Mouse (Mus musculus) liver, embryonic 16.5 days (tissue): ENCODE results near the gene Senp6. TPM values are rescaled to one million over a fixed set of nuclear protein-coding genes. Genes with fewer than 3 reads are reported as not detected.

ENCODE experiments used
- ATAC-seq: fragments of 200-750 bp; cut with Nextera tagmentation; 2 replicates; pipeline ENCODE4 v1.8.0; 2017; ENCODE audit warnings: low read depth, mild to moderate bottlenecking, moderate number of reproducible peaks, moderate library complexity
- H3K27ac ChIP-seq: fragments of 300-500 bp; sonication (generic); 2 replicates; pipeline ENCODE4 v1.5.1; 2014; ENCODE audit warnings: mild to moderate bottlenecking, low read length
- H3K27me3 ChIP-seq: fragments of 300-500 bp; sonication (generic); 2 replicates; pipeline ENCODE4 v1.6.1; 2014; ENCODE audit warnings: low read depth, low read length, mixed read lengths; ENCODE audit not compliant: control insufficient read depth, insufficient read depth
- H3K36me3 ChIP-seq: fragments of 300-500 bp; sonication (generic); 2 replicates; pipeline ENCODE4 v1.6.1; 2014; ENCODE audit warnings: mild to moderate bottlenecking; ENCODE audit not compliant: control insufficient read depth, insufficient read depth
- H3K4me1 ChIP-seq: fragments of 300-500 bp; sonication (generic); 2 replicates; pipeline ENCODE4 v1.6.1; 2014; ENCODE audit warnings: low read depth, low read length, mixed read lengths; ENCODE audit not compliant: control insufficient read depth
- H3K4me2 ChIP-seq: fragments of 300-500 bp; sonication (generic); 2 replicates; pipeline ENCODE4 v1.6.1; 2014; ENCODE audit warnings: low read depth, low read length, mixed read lengths
- H3K4me3 ChIP-seq: fragments of 300-500 bp; sonication (generic); 2 replicates; pipeline ENCODE4 v1.5.1; 2014; ENCODE audit warnings: low read depth, mild to moderate bottlenecking, low read length
- H3K9ac ChIP-seq: fragments of 300-500 bp; sonication (generic); 2 replicates; pipeline ENCODE4 v1.6.1; 2014; ENCODE audit warnings: low read depth, low read length
- H3K9me3 ChIP-seq: fragments of 300-500 bp; sonication (generic); replicated peaks from 2 replicates; pipeline ENCODE4 v1.6.1; 2016; ENCODE audit warnings: low read length; ENCODE audit not compliant: control insufficient read depth
- WGBS: fragments of 180-500 bp; shearing (Covaris S2); extraction: QIAGEN DNeasy Blood & Tissue Kit; methylation state at CpG from one replicate; pipeline ENCODE4 v1.1.7; 2014; ENCODE audit not compliant: insufficient replicate concordance; 5-methylcytosine and 5-hydroxymethylcytosine counted together
- polyA plus RNA-seq: library from polyadenylated mRNA; unstranded; fragments of >200 nt; fragmentation: Nextera tagmentation; extraction: Ambion mirVana; gene quantifications from 2 replicates; pipeline ENCODE4 v1.2.1, GENCODE M21; 2015

Gene Senp6
- polyA plus RNA-seq, 1 experiment from 2014 or later, result 11.8 TPM

GRCm38 (mm10) chr9:80173629-80174028, 106.9 kb downstream of the Senp6 start:
- no peaks in the 10 kb centered on the region for H3K36me3 ChIP-seq
- no peak overlapping the region for H3K4me2 ChIP-seq
- no peak overlapping the region for H3K4me3 ChIP-seq
- no peaks in the 10 kb centered on the region for H3K27me3 ChIP-seq
- WGBS, result 62% methylated on average over 9 of the region's 9 CpGs
- no peak overlapping the region for H3K27ac ChIP-seq
- H3K9ac ChIP-seq, result no peak overlapping the region
- no peaks in the 10 kb centered on the region for H3K9me3 ChIP-seq
- ATAC-seq, result no peak
- H3K4me1 ChIP-seq, result no peaks in the 10 kb centered on the region

DNA sequence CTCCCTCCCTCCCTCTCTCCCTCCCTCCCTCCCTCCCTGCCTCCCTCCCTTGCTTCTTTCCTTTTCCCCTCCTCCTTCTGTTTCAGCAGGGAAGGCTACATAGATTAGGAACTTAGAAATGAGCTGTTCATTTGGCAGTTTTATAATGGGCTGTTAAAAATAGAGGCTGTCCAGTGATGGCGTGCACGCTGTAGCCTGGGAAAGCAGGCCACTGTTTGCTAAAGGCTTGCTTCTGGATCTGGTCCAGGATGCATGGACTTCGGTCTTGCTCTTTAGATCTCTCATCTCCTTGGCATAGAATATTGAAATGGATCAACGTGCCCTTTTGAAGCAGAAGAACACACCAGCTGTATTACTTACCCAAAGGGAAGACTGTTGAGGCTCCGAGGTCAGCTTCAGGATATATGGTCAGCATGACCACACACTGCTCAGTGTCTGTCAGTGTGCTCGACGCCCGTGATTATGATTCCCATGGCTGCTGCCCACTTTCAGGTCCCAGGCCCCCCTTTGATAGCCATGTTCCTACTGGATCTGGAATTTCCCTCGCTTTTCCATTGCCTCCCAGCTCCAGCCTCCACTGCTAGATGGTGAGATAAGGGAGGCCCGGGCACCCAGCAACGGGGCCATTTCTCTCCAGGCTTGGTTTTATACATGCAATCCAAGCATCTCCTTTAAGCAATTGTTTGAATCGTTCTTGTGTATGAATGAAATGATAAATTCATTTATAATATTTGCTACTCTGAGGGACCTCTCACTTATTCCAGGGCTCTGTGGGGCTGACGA, 110.2 kb downstream of the Senp6 start:
- H3K36me3 ChIP-seq, result no peaks in the 10 kb centered on the region
- H3K4me1 ChIP-seq, result no peaks in the 10 kb centered on the region
- 61% methylated on average over 13 of the region's 13 CpGs for WGBS
- no peak overlapping the region for H3K4me2 ChIP-seq
- no peak overlapping the region for H3K27ac ChIP-seq
- H3K9ac ChIP-seq, result no peak overlapping the region
- no peak; the same call in 1 of the 2 replicates for ATAC-seq
- H3K4me3 ChIP-seq, result no peak overlapping the region
- no peaks in the 10 kb centered on the region for H3K27me3 ChIP-seq
- H3K9me3 ChIP-seq, result no peaks in the 10 kb centered on the region

- H3K27ac ChIP-seq, result no peak overlapping the region
- H3K27me3 ChIP-seq, result no peaks in the 10 kb centered on the region
- no peak overlapping the region for H3K9ac ChIP-seq
- no peaks in the 10 kb centered on the region for H3K4me1 ChIP-seq
- no peak overlapping the region for H3K4me3 ChIP-seq
- no peak overlapping the region for H3K4me2 ChIP-seq
- ATAC-seq, result no peak
- H3K9me3 ChIP-seq, result no peaks in the 10 kb centered on the region
- 76% methylated on average over 2 of the region's 2 CpGs for WGBS
- no peaks in the 10 kb centered on the region for H3K36me3 ChIP-seq
These were observed 112.0 kb downstream of the Senp6 start for GRCm38 (mm10) chr9:80178670-80179069.

DNA sequence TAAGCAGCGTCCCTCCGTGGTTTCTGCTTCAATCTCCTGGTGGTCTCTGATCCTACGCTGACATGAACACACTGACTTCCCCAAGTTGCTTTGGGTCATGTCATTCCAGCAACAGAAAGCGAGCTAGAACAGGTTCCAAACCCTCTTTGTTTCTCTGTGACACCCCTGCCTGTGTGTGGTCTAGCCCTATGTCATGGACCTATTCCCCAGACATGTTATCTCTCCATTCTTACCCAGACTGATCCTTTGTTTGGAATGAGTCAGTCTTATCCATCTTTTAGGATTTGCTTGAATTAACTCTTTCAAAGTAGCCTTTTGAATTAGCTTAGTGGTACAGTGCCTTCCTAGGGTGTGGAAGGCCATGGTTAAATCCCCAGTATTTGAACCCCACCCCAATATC, 113.0 kb downstream of the Senp6 start:
- Histone ChIP-seq H3K4me3 (no peak overlapping the region), H3K4me1 (no peaks in the 10 kb centered on the region), H3K27me3 (no peaks in the 10 kb centered on the region), H3K27ac (no peak overlapping the region), H3K9ac (no peak overlapping the region), H3K36me3 (no peaks in the 10 kb centered on the region), H3K4me2 (no peak overlapping the region), H3K9me3 (no peaks in the 10 kb centered on the region)
- WGBS, result 51% methylated on average over 4 of the region's 4 CpGs
- no peak for ATAC-seq

- Histone ChIP-seq H3K4me2 (no peak overlapping the region), H3K36me3 (no peaks in the 10 kb centered on the region), H3K27ac (no peak overlapping the region), H3K4me3 (no peak overlapping the region), H3K27me3 (no peaks in the 10 kb centered on the region), H3K9ac (no peak overlapping the region), H3K4me1 (no peaks in the 10 kb centered on the region), H3K9me3 (no peaks in the 10 kb centered on the region)
- WGBS, result 64% methylated on average over 5 of the region's 5 CpGs
- ATAC-seq, result no peak
These were observed 114.1 kb downstream of the Senp6 start for GRCm38 (mm10) chr9:80180771-80181170.

DNA sequence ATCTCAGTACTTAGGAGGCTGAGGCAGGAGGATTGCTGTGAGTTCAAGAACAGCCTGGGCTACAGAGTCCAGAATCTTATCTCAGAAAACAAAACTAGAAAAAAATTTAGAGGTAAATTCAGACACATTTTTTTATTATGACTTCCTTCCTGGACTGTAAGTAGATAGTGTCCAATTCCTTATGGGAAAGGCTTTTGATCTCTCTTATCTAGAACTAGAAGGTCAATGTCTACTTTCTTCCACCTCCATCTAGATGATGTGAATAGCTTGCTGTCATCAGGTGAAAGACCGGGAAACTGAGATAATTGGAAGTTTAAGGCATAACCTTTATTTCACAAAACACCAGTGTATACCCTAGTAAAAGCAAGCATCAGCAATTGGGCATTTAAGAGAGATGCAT, 115.0 kb downstream of the Senp6 start:
- WGBS, result 56% methylated on average over 1 of the region's 1 CpGs
- Histone ChIP-seq H3K36me3 (no peaks in the 10 kb centered on the region), H3K9me3 (no peaks in the 10 kb centered on the region), H3K4me2 (no peak overlapping the region), H3K4me1 (no peaks in the 10 kb centered on the region), H3K9ac (no peak overlapping the region), H3K4me3 (no peak overlapping the region), H3K27me3 (no peaks in the 10 kb centered on the region), H3K27ac (no peak overlapping the region)
- no peak for ATAC-seq

DNA sequence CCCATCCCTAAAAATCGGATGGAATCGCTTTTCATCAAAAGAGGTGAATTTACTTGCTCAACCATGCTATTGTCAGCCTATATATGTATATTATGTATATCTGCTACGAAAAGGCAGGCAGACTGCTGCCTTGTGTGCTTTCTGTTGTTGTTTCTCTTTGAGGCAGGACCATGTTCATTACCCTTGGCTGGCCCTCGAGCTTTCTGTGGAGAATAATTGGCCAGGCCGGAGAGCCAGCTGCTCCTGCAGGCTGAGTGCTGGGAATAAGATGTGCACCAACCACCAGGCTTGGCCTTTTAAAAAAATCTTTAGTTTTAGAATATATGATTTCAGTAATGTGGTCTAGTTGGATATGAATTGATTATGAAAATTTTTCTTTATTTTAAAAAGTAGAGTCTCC, 117.4 kb downstream of the Senp6 start:
- no peaks in the 10 kb centered on the region for H3K27me3 ChIP-seq
- H3K4me3 ChIP-seq, result no peak overlapping the region
- no peaks in the 10 kb centered on the region for H3K4me1 ChIP-seq
- no peak overlapping the region for H3K4me2 ChIP-seq
- ATAC-seq, result no peak
- H3K36me3 ChIP-seq, result no peaks in the 10 kb centered on the region
- no peak overlapping the region for H3K9ac ChIP-seq
- H3K27ac ChIP-seq, result no peak overlapping the region
- no peaks in the 10 kb centered on the region for H3K9me3 ChIP-seq
- WGBS, result 69% methylated on average over 5 of the region's 5 CpGs

DNA sequence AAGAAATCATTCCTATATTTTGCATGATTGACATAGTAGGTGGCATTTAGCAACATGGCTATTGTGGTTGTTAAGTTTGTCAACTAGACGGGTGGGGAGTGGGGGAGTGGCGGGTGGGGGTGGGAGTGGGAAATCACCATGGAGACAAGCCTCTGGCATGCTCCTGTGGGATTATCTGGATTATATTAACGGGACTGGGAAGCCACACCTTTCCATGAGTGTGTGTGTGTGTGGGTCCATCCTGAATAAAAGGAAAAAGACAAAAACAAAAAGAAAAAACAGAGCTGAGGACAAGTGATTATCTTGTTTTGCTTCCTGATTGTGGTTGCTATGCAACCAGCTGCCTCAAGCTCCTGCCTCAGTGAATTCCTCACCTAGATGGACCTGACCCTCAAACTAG, 119.0 kb downstream of the Senp6 start:
- H3K4me3 ChIP-seq, result no peak overlapping the region
- no peak overlapping the region for H3K9ac ChIP-seq
- WGBS, result 47% methylated on average over 3 of the region's 3 CpGs

GRCm38 (mm10) chr9:80186693-80187092, 120.0 kb downstream of the Senp6 start:
- no peak overlapping the region for H3K4me2 ChIP-seq
- no peak for ATAC-seq
- 81% methylated on average over 8 of the region's 8 CpGs for WGBS
- no peaks in the 10 kb centered on the region for H3K36me3 ChIP-seq
- H3K4me3 ChIP-seq, result no peak overlapping the region
- no peak overlapping the region for H3K27ac ChIP-seq
- H3K9ac ChIP-seq, result no peak overlapping the region
- H3K9me3 ChIP-seq, result no peaks in the 10 kb centered on the region
- no peaks in the 10 kb centered on the region for H3K4me1 ChIP-seq
- no peaks in the 10 kb centered on the region for H3K27me3 ChIP-seq

More for the DNA sequence above, 119.0 kb downstream of the Senp6 start:
- Histone ChIP-seq H3K27me3 (no peaks in the 10 kb centered on the region), H3K4me1 (no peaks in the 10 kb centered on the region), H3K4me2 (no peak overlapping the region), H3K27ac (no peak overlapping the region), H3K36me3 (no peaks in the 10 kb centered on the region), H3K9me3 (no peaks in the 10 kb centered on the region)
- no peak for ATAC-seq
